ENCODE assay signal across 17 mouse cellular contexts in the genomic region with DNA sequence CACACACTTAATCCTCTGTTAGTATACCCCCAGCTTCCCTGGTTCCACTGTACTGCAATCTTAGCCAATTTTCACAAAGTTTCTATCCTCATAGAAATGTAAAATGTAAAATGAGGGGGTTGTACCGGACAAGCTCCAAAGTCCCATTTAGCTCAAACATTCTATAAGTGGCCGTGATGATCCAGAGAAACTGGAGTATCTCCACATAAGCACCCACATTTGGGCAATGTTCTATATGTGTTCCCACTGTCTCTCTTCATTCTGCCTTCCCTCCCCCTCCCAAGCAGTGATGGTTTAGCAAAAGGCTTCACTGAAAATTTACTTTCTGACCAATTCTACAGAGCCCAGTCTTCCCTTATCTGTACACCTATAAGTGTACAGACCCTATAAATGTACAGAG.
"Had no signal": no experiment of that assay in that cellular context is flagged by ENCODE, and none has a peak within 500 bp of the region (broad histone marks: within the 10 kb centered on the region; RNA-seq: fewer than 3 reads in every experiment).

No protein-coding gene starts in this region.

- H3K4me2 ChIP-seq: lung, embryonic 15.5 days; midbrain, embryonic 11.5 days; midbrain, embryonic 15.5 days; neural tube, embryonic 12.5 days; stomach, embryonic 15.5 days had no signal

- H3K4me3 ChIP-seq: lung, embryonic 15.5 days; megakaryocyte, embryonic 14.5 days; midbrain, embryonic 13.5 days; midbrain, embryonic 15.5 days; neural tube, embryonic 12.5 days; stomach, embryonic 15.5 days had no signal

- H3K27ac ChIP-seq: lung, embryonic 15.5 days; macrophage; midbrain, embryonic 13.5 days; midbrain, embryonic 15.5 days; neural tube, embryonic 12.5 days; stomach, embryonic 15.5 days; stomach, postnatal 0 days had no signal

- H3K9ac ChIP-seq: liver, postnatal 0 days; lung, embryonic 15.5 days; midbrain, embryonic 13.5 days; midbrain, embryonic 15.5 days; neural tube, embryonic 12.5 days; stomach, embryonic 15.5 days had no signal

- ATAC-seq: liver, postnatal 0 days; lung, postnatal 0 days; midbrain, embryonic 13.5 days; midbrain, embryonic 15.5 days had no signal

- DNase-seq: liver, postnatal 0 days; lung, adult 2 months; lung, postnatal 14 days; lung, postnatal 36 days; thymus, adult 18-20 months; thymus, postnatal 14 days; thymus, postnatal 36 days had no signal

- H3K9me3 ChIP-seq: lung, embryonic 15.5 days; megakaryocyte, embryonic 14.5 days; midbrain, embryonic 13.5 days; midbrain, embryonic 15.5 days; neural tube, embryonic 12.5 days; stomach, embryonic 15.5 days had no signal

- H3K4me1 ChIP-seq: lung, embryonic 15.5 days; midbrain, embryonic 15.5 days; stomach, embryonic 15.5 days had no signal

- H3K36me3 ChIP-seq: lung, embryonic 15.5 days; midbrain, embryonic 13.5 days; midbrain, embryonic 15.5 days; neural tube, embryonic 12.5 days; stomach, embryonic 15.5 days had no signal

- H3K27me3 ChIP-seq: midbrain, embryonic 15.5 days had no signal
